Mouse (Mus musculus): ENCODE data around the gene Tpm1.

- TF ChIP-seq CTCF (IDR thresholded peaks at IDR 0.05; ENCODE audit: borderline replicate concordance, insufficient read depth, low read length) (no peak), POLR2A (IDR thresholded peaks at IDR 0.05; ENCODE audit: low read depth, low read length) (no peak)
Observed at GRCm38 (mm10) chr9:66988888-66989414, 60.3 kb downstream of the Tpm1 start.
